ENCODE assay signal across 9 mouse cellular contexts in genomic region chr15:88555476-88555875, GRCm38 (mm10). TPM values are rescaled to one million over a fixed set of nuclear protein-coding genes. Genes with fewer than 3 reads are reported as not detected.
DNase-seq lines count a peak whose midpoint lies in the region; ATAC-seq and TF ChIP-seq lines count a peak whose summit lies in the region.
"Had no signal": no experiment of that assay in that cellular context is flagged by ENCODE, and none has a peak within 500 bp of the region (broad histone marks: within the 10 kb centered on the region; RNA-seq: fewer than 3 reads in every experiment).

No protein-coding gene starts in this region.

- no peak overlapping the region for H3K4me2 ChIP-seq in midbrain, embryonic 14.5 days (ENCODE audit: low read length)
- H3K4me2 ChIP-seq in midbrain, embryonic 16.5 days (ENCODE audit: low read length), result no peak overlapping the region
- H3K4me2 ChIP-seq: hindbrain, embryonic 15.5 days had no signal

- no peak overlapping the region for H3K27ac ChIP-seq in midbrain, embryonic 14.5 days (replicated peaks; ENCODE audit: low read depth, low read length)
- H3K27ac ChIP-seq in midbrain, embryonic 16.5 days (ENCODE audit: low read length), result no peak overlapping the region
- H3K27ac ChIP-seq in layer of hippocampus, adult 2 months, result no peak overlapping the region
- H3K27ac ChIP-seq: hindbrain, embryonic 15.5 days had no signal

- no peak overlapping the region for H3K4me3 ChIP-seq in midbrain, embryonic 14.5 days (replicated peaks; ENCODE audit: low read depth, low read length)
- no peak overlapping the region for H3K4me3 ChIP-seq in midbrain, embryonic 16.5 days (ENCODE audit: low read depth, low read length)
- no peak overlapping the region for H3K4me3 ChIP-seq in layer of hippocampus, adult 2 months
- H3K4me3 ChIP-seq: hindbrain, embryonic 15.5 days had no signal

- no peaks in the 10 kb centered on the region for H3K36me3 ChIP-seq in midbrain, embryonic 14.5 days (ENCODE audit: control insufficient read depth, insufficient read depth, low read length)
- no peaks in the 10 kb centered on the region for H3K36me3 ChIP-seq in midbrain, embryonic 16.5 days (ENCODE audit: control insufficient read depth, insufficient read depth, low read length)
- H3K36me3 ChIP-seq: hindbrain, embryonic 15.5 days had no signal

- H3K4me1 ChIP-seq in midbrain, embryonic 14.5 days (ENCODE audit: control insufficient read depth, insufficient read depth, low read length), result 0 out of 2 replicates have a peak, but pooled peaks cover 2% of the 10 kb centered on the region
- peaks cover under 1% of the 10 kb centered on the region; the same call in 1 of the 2 replicates for H3K4me1 ChIP-seq in midbrain, embryonic 16.5 days (ENCODE audit: control insufficient read depth, insufficient read depth, low read length)

- no peaks in the 10 kb centered on the region for H3K9me3 ChIP-seq in midbrain, embryonic 14.5 days (ENCODE audit: control insufficient read depth, low read length)
- no peaks in the 10 kb centered on the region for H3K9me3 ChIP-seq in midbrain, embryonic 16.5 days (replicated peaks; ENCODE audit: control insufficient read depth, low read length, poor library complexity, severe bottlenecking)
- H3K9me3 ChIP-seq: hindbrain, embryonic 15.5 days had no signal

- no peaks in the 10 kb centered on the region for H3K27me3 ChIP-seq in midbrain, embryonic 14.5 days (ENCODE audit: control insufficient read depth, insufficient read depth, low read length)
- no peaks in the 10 kb centered on the region; the same call in 1 of the 2 replicates for H3K27me3 ChIP-seq in midbrain, embryonic 16.5 days (ENCODE audit: control insufficient read depth, insufficient read depth, low read depth, low read length)
- H3K27me3 ChIP-seq: hindbrain, embryonic 15.5 days had no signal

- no peak for ATAC-seq in frontal cortex, adult (ENCODE audit: low TSS enrichment)
- ATAC-seq in midbrain, embryonic 14.5 days (ENCODE audit: low FRiP score, low TSS enrichment), result no peak
- no peak for ATAC-seq in midbrain, embryonic 16.5 days

- WGBS in midbrain, embryonic 14.5 days, result 17% methylated on average over 8 of the region's 8 CpGs
- 15% methylated on average over 8 of the region's 8 CpGs for WGBS in midbrain, embryonic 16.5 days

- peak; percentile 29 to 36 for DNase-seq in frontal cortex, postnatal 36 days (ENCODE audit: low spot score in 2 of 2)
- DNase-seq in midbrain, embryonic 14.5 days, result peak; percentile 83
- DNase-seq in cerebellum, adult 9-10 months, result peak; percentile 79
- DNase-seq in layer of hippocampus, adult 2 months (ENCODE audit: low spot score in 2 of 2), result peak; percentile 13 to 36
- peak; percentile 35 for DNase-seq in right cerebral cortex, postnatal 4 days
- no peak for DNase-seq in natural killer cell, adult 2 months (ENCODE audit: low spot score in 2 of 2)

- no peak overlapping the region for H3K9ac ChIP-seq in midbrain, embryonic 14.5 days (replicated peaks; ENCODE audit: low read length)
- no peak overlapping the region for H3K9ac ChIP-seq in midbrain, embryonic 16.5 days (ENCODE audit: low read depth, low read length)
- H3K9ac ChIP-seq: hindbrain, embryonic 15.5 days had no signal

- TF ChIP-seq CTCF in layer of hippocampus, adult 2 months (conservative IDR thresholded peaks at IDR 0.05), result peak; percentile 95

RNA-seq across cellular contexts. Expression of gene Zdhhc25, which starts 44.6 kb away (rescaled TPM):
- polyA plus RNA-seq in midbrain, embryonic 14.5 days (2014; fragmentation: Nextera tagmentation; extraction: Ambion mirVana), result not detected in 2 replicates
- polyA plus RNA-seq in midbrain, embryonic 16.5 days (2015; fragmentation: Nextera tagmentation; extraction: Ambion mirVana), result not detected in 2 replicates
- not detected for total RNA-seq in layer of hippocampus, adult 2 months (2021)
- polyA plus RNA-seq: hindbrain, embryonic 15.5 days had no signal

Comparison
In these comparisons a context has a peak if more than half of its experiments do, and no peak if none do; other contexts are left out.
1. DNase-seq: peak in frontal cortex, postnatal 36 days (2 of 2), midbrain, embryonic 14.5 days (single experiment), cerebellum, adult 9-10 months (single experiment), layer of hippocampus, adult 2 months (2 of 2) and right cerebral cortex, postnatal 4 days (single experiment); none in natural killer cell, adult 2 months (0 of 2).